Mouse (Mus musculus) lung, postnatal 10 days (tissue): ENCODE data around the gene Cab39l.

ENCODE experiments used
- DNase-seq: peaks from one replicate; pipeline ENCODE4 v3.0.0; 2021

Gene Cab39l

DNA sequence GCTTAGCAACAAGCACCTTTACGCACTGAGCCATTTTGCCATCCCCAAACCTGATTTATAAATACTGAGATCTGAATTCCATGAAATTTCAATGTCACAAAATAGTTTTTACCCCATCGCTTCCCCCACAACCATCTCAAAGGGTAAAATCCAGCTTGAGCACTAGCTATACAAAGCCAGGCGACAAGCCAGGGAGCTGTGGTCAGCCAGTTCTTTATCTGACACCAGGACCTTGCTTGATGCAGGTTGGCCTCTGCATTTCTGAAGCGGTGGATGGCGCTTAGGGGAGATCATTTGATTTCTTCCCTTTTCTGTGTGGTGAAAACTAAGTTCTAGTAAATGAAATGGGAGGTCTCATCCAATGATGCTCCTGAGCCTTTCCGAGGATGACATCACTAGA, 191.3 kb downstream of the Cab39l start:
- no peak for DNase-seq

DNA sequence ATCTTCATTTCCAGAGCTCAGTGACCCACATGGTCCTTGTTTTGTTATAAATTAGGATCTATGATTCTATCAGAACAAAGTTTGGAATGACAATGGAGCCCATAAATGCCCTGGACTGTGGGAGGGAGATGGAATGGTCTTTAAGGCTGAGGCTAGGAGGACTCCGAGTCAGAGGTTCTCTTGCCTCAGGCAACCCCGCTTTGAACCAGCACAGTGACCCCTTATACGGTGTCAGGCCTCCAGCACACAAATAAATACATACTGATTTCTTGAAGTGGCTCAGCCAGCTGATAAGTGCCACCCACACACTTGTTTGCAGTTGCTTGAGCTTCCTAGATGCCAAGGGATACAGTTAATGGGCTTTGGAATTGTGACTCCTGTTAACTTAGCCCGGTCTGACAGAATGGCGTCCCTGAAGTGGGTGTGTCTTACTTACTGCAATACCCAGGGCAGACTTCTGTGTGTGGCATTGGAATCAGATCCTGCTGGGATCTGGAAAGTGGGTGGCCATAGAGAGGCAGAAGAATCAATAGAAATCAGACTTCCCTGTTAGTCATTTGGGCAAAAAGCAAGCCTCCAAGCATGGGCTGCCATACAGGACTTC, 192.6 kb downstream of the Cab39l start:
- no peak for DNase-seq

DNA sequence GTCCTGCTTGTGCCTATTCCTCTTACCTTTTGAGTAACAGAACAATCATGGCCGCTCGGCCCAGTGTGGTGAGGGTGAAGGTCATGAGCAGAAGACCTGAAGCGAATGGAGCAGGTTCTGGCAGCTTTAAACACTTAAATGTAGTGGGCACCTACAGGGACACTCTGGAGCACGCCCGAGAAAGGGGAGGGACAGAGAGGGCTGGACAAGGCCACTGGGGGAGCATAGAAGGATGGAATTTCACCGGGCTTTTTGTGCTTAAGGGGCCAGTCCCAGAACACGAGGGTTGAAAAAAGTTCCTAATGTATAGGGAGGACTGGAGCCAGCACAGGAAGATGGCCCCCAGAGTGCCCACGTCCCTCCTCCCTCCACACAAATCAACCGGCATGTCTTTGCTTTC, 193.2 kb downstream of the Cab39l start:
- no peak for DNase-seq
